14 mouse cellular contexts compared by ENCODE assay signal in genomic region chr6:39447429-39448185, GRCm38 (mm10). TPM values are rescaled to one million over a fixed set of nuclear protein-coding genes. Genes with fewer than 3 reads are reported as not detected.
A peak's percentile ranks its signal among the peaks of the same experiment; 100 is the strongest.
DNase-seq lines count a peak whose midpoint lies in the region; TF ChIP-seq lines count a peak whose summit lies in the region.
"Had no signal": no experiment of that assay in that cellular context is flagged by ENCODE, and none has a peak within 500 bp of the region (broad histone marks: within the 10 kb centered on the region; RNA-seq: fewer than 3 reads in every experiment).

No protein-coding gene starts in this region.

- H3K4me3 ChIP-seq in CH12.LX (replicated peaks in 1 of 3; ENCODE audit: low read depth in 2 of 3, low read length in 2 of 3, poor library complexity in 1 of 3), result no peak overlapping the region
- no peak overlapping the region for H3K4me3 ChIP-seq in limb, embryonic 10.5 days
- H3K4me3 ChIP-seq: embryonic facial prominence, embryonic 13.5 days had no signal

- in situ Hi-C loops in CH12.LX (cut with MboI; ENCODE audit: low pct_ligation_motif_present, low pct_unique_long_range_greater_than_20kb, low sequenced_read_pairs), result no loop called here

- H3K9me3 ChIP-seq in CH12.LX (replicated peaks; ENCODE audit: low read length), result no peaks in the 10 kb centered on the region
- no peaks in the 10 kb centered on the region for H3K9me3 ChIP-seq in limb, embryonic 10.5 days (replicated peaks)
- H3K9me3 ChIP-seq: embryonic facial prominence, embryonic 13.5 days had no signal

- H3K36me3 ChIP-seq in CH12.LX (replicated peaks in 1 of 2; ENCODE audit: control insufficient read depth in 1 of 2, insufficient read depth in 1 of 2, low read length in 1 of 2), result no peaks in the 10 kb centered on the region
- H3K36me3 ChIP-seq in limb, embryonic 10.5 days, result no peaks in the 10 kb centered on the region
- H3K36me3 ChIP-seq: embryonic facial prominence, embryonic 13.5 days had no signal

- H3K79me2 ChIP-seq in CH12.LX (replicated peaks; ENCODE audit: control insufficient read depth, extremely low read depth, insufficient read depth, poor library complexity, severe bottlenecking), result no peaks in the 10 kb centered on the region

- dilution Hi-C loops in CH12.LX (cut with MboI; ENCODE audit: extremely low pct_ligation_motif_present, extremely low pct_unique_long_range_greater_than_20kb, low sequenced_read_pairs), result no loop called here

- no peak for TF ChIP-seq EP300 in CH12.LX (IDR thresholded peaks at IDR 0.05; ENCODE audit: low read length)

- TF ChIP-seq RAD21 in CH12.LX (IDR thresholded peaks at IDR 0.05; ENCODE audit: low read depth, low read length), result no peak

- no peak for TF ChIP-seq POLR2A in CH12.LX (IDR thresholded peaks at IDR 0.05; ENCODE audit: low read depth, low read length)

- 56% methylated on average over 4 of the region's 4 CpGs for WGBS in limb, embryonic 10.5 days

- H3K27me3 ChIP-seq in CH12.LX (replicated peaks), result no peaks in the 10 kb centered on the region
- no peaks in the 10 kb centered on the region for H3K27me3 ChIP-seq in limb, embryonic 10.5 days (ENCODE audit: low read depth, poor library complexity, severe bottlenecking)
- H3K27me3 ChIP-seq: embryonic facial prominence, embryonic 13.5 days had no signal

- H3K4me2 ChIP-seq in CH12.LX (ENCODE audit: insufficient read depth, low read depth, poor library complexity, severe bottlenecking), result no peak overlapping the region
- H3K4me2 ChIP-seq: embryonic facial prominence, embryonic 13.5 days; lung, embryonic 14.5 days had no signal

- no peak overlapping the region for H3K27ac ChIP-seq in CH12.LX (ENCODE audit: insufficient read depth, low read depth)
- H3K27ac ChIP-seq in limb, embryonic 10.5 days, result no peak overlapping the region
- H3K27ac ChIP-seq: embryonic facial prominence, embryonic 13.5 days had no signal

- H3K9ac ChIP-seq in CH12.LX (ENCODE audit: insufficient read depth, low read depth), result no peak overlapping the region
- H3K9ac ChIP-seq: embryonic facial prominence, embryonic 13.5 days; lung, embryonic 14.5 days had no signal

- DNase-seq in layer of hippocampus, adult 9-11 months, result peak; percentile 30
- DNase-seq in layer of hippocampus, postnatal 25 days (ENCODE audit: extremely low spot score in 1 of 2, low spot score in 1 of 2), result no peak
- no peak for DNase-seq in CH12.LX (ENCODE audit: extremely low read depth)
- peak; percentile 61 for DNase-seq in ZHBTc4 (ENCODE audit: low read depth, low spot score)
- DNase-seq in left cerebral cortex, adult 9 months (ENCODE audit: low spot score in 2 of 2), result peak; percentile 56 to 66
- no peak for DNase-seq in heart, adult 8-10 months (ENCODE audit: low spot score)
- DNase-seq in thymus, postnatal 36 days, result no peak
- no peak for DNase-seq in limb, embryonic 10.5 days (ENCODE audit: low spot score)
- DNase-seq: cerebellum, adult 11-12 months; heart, postnatal 14 days; kidney, adult 11 months; layer of hippocampus, postnatal 36 days; lung, embryonic 14.5 days had no signal

- no peak for TF ChIP-seq CTCF in CH12.LX (conservative IDR thresholded peaks at IDR 0.05 in 1 of 2, IDR thresholded peaks at IDR 0.05 in 1 of 2; ENCODE audit: low read depth in 2 of 2, low read length in 2 of 2)

- no peaks in the 10 kb centered on the region for H3K4me1 ChIP-seq in CH12.LX (ENCODE audit: control insufficient read depth in 1 of 2, insufficient read depth in 2 of 2)
- peaks cover 7% of the 10 kb centered on the region for H3K4me1 ChIP-seq in limb, embryonic 10.5 days
- H3K4me1 ChIP-seq: embryonic facial prominence, embryonic 13.5 days had no signal

TF ChIP-seq in CH12.LX, 34 proteins besides CTCF, POLR2A, EP300 and RAD21:
- TF ChIP-seq JUND (conservative IDR thresholded peaks at IDR 0.05; ENCODE audit: low read depth, low read length) (no peak), MAFK (IDR thresholded peaks at IDR 0.05; ENCODE audit: insufficient replicate concordance, low read length) (peak; percentile 86)
TF ChIP-seq in CH12.LX: peak in this region for 1.

RNA-seq across cellular contexts. Expression of gene Mkrn1, which starts 27.3 kb away (rescaled TPM):
- total RNA-seq in layer of hippocampus, postnatal 25 days (2021), result 100 to 1,000 TPM; 131 to 144 TPM
- total RNA-seq in CH12.LX (2012; rRNA removed) (44.2 and 50.3 TPM in 2 replicates), CH12.LX (2014; rRNA removed) (39.3 and 45.1 TPM in 2 replicates)
- 43.7 and 53.7 TPM in 2 replicates for polyA plus RNA-seq in CH12.LX (2012; ENCODE audit: insufficient read length, low read depth)
- 10 to 100 TPM; 32.5 to 68.0 (median 39.8) TPM for total RNA-seq in heart, adult 8-10 months (2022)
- 28.2 and 35.5 TPM in 2 replicates for polyA plus RNA-seq in limb, embryonic 10.5 days (2016; fragmentation: Nextera tagmentation; extraction: Ambion mirVana)

Comparison
In these comparisons a context has a peak if more than half of its experiments do, and no peak if none do; other contexts are left out.
1. DNase-seq: peak in layer of hippocampus, adult 9-11 months (single experiment), ZHBTc4 (single experiment) and left cerebral cortex, adult 9 months (2 of 2); none in layer of hippocampus, postnatal 25 days (0 of 2), CH12.LX (single experiment), heart, adult 8-10 months (single experiment), thymus, postnatal 36 days (0 of 2) and limb, embryonic 10.5 days (single experiment).